Mouse (Mus musculus) spleen, adult 2 months (tissue): ENCODE data around the gene Atxn7l3. TPM values are rescaled to one million over a fixed set of nuclear protein-coding genes. Genes with fewer than 3 reads are reported as not detected.

Source experiments
- DNase-seq, 2 experiments: peaks; one replicate each; pipeline versions ENCODE4 v3.0.0 to v3.0.0-alpha.2; 2012 to 2021; ENCODE audit warnings: low spot score in 2 of 2, low read depth in 1 of 2
- H3K27ac ChIP-seq: fragments of 200-500 bp; 2 replicates; pipeline ENCODE4 v1.5.1; 2012; ENCODE audit warnings: low read length, inconsistent platforms; ENCODE audit not compliant: insufficient read depth
- H3K27me3 ChIP-seq: fragments of 200-500 bp; 2 replicates; pipeline ENCODE4 v1.6.1; 2012; ENCODE audit warnings: mild to moderate bottlenecking, moderate library complexity, low read length, inconsistent platforms; ENCODE audit not compliant: control insufficient read depth, insufficient read depth
- H3K36me3 ChIP-seq: fragments of 200-500 bp; 2 replicates; pipeline ENCODE4 v1.6.1; 2012; ENCODE audit warnings: mild to moderate bottlenecking, low read length, inconsistent platforms; ENCODE audit not compliant: control insufficient read depth, insufficient read depth
- H3K4me1 ChIP-seq: fragments of 200-500 bp; 2 replicates; pipeline ENCODE4 v1.6.1; 2011; ENCODE audit warnings: inconsistent platforms; ENCODE audit not compliant: control insufficient read depth, insufficient read depth, insufficient read length
- H3K4me3 ChIP-seq: fragments of 200-500 bp; 2 replicates; pipeline ENCODE4 v1.5.1; 2011; ENCODE audit warnings: mild to moderate bottlenecking, inconsistent platforms; ENCODE audit not compliant: insufficient read depth, insufficient read length; ENCODE audit errors: extremely low read depth
- CTCF ChIP-seq: fragments of 200-500 bp; IDR thresholded peaks from 2 replicates; pipeline ENCODE4 v1.5.1; 2011; ENCODE audit warnings: mild to moderate bottlenecking, inconsistent platforms; ENCODE audit not compliant: insufficient read depth, insufficient read length, insufficient replicate concordance; ENCODE audit errors: extremely low read depth
- POLR2A ChIP-seq: fragments of 200-500 bp; IDR thresholded peaks from 2 replicates; pipeline ENCODE4 v1.6.1; 2011; ENCODE audit warnings: low read depth, low read length, inconsistent platforms
- WGBS: fragments of 180-500 bp; shearing (Covaris S2); methylation state at CpG from one replicate; pipeline ENCODE4 v1.1.7; 2018; 5-methylcytosine and 5-hydroxymethylcytosine counted together
- polyA plus RNA-seq: library from polyadenylated mRNA; depleted of rRNA; stranded (reverse); fragments of >200 nt; gene quantifications from 2 replicates; pipeline ENCODE4 v1.2.3, GENCODE M21; 2012

Atxn7l3 gene
- polyA plus RNA-seq, 1 experiment = 39.8 TPM

GRCm38 (mm10) chr11:102290141-102290540 lies 6.3 kb downstream of the Atxn7l3 start:
- WGBS = 95% methylated on average over 4 of the region's 4 CpGs
- H3K4me1 ChIP-seq = peaks cover 6% of the 10 kb centered on the region; the same call in 1 of the 2 replicates
- no peak overlapping the region for H3K27ac ChIP-seq
- no peak overlapping the region for H3K4me3 ChIP-seq
- H3K36me3 ChIP-seq = peaks cover 35% of the 10 kb centered on the region
- TF ChIP-seq POLR2A (no peak), CTCF (no peak)
- DNase-seq = no peak
- no peaks in the 10 kb centered on the region for H3K27me3 ChIP-seq

- no peaks in the 10 kb centered on the region for H3K27me3 ChIP-seq
- H3K4me1 ChIP-seq = peaks cover 6% of the 10 kb centered on the region; the same call in 1 of the 2 replicates
- peaks cover 35% of the 10 kb centered on the region for H3K36me3 ChIP-seq
- no peak overlapping the region for H3K27ac ChIP-seq
- H3K4me3 ChIP-seq = no peak overlapping the region
- no peak for DNase-seq
- TF ChIP-seq POLR2A (no peak), CTCF (no peak)
- WGBS = 81% methylated on average over 6 of the region's 6 CpGs
These were observed 6.8 kb downstream of the Atxn7l3 start for GRCm38 (mm10) chr11:102289511-102290100.

- DNase-seq = no peak
- no peak for TF ChIP-seq CTCF
- no peak for TF ChIP-seq POLR2A
- Histone ChIP-seq H3K4me1 (peaks cover 6% of the 10 kb centered on the region; the same call in 1 of the 2 replicates), H3K36me3 (peaks cover 35% of the 10 kb centered on the region), H3K27ac (no peak overlapping the region), H3K27me3 (no peaks in the 10 kb centered on the region), H3K4me3 (no peak overlapping the region)
- 88% methylated on average over 2 of the region's 2 CpGs for WGBS
These were observed 7.5 kb downstream of the Atxn7l3 start for GRCm38 (mm10) chr11:102288913-102289312.

- Histone ChIP-seq H3K36me3 (peaks cover 33% of the 10 kb centered on the region), H3K4me1 (peaks cover 6% of the 10 kb centered on the region; the same call in 1 of the 2 replicates), H3K27ac (no peak overlapping the region), H3K27me3 (no peaks in the 10 kb centered on the region), H3K4me3 (no peak overlapping the region)
- DNase-seq = no peak
- TF ChIP-seq POLR2A (no peak), CTCF (no peak)
- 89% methylated on average over 8 of the region's 8 CpGs for WGBS
These were observed 8.2 kb downstream of the Atxn7l3 start for GRCm38 (mm10) chr11:102288027-102288804.

GRCm38 (mm10) chr11:102287485-102287884 lies 8.9 kb downstream of the Atxn7l3 start:
- WGBS = 92% methylated on average over 8 of the region's 8 CpGs
- DNase-seq = no peak
- no peaks in the 10 kb centered on the region for H3K27me3 ChIP-seq
- H3K4me3 ChIP-seq = no peak overlapping the region
- no peak for TF ChIP-seq CTCF
- no peak for TF ChIP-seq POLR2A
- H3K4me1 ChIP-seq = peaks cover 6% of the 10 kb centered on the region; the same call in 1 of the 2 replicates
- peaks cover 31% of the 10 kb centered on the region for H3K36me3 ChIP-seq
- no peak overlapping the region for H3K27ac ChIP-seq

GRCm38 (mm10) chr11:102285095-102285834 lies 11.2 kb downstream of the Atxn7l3 start:
- no peak for DNase-seq
- no peaks in the 10 kb centered on the region for H3K27me3 ChIP-seq
- 3% methylated on average over 31 of the region's 31 CpGs for WGBS

More at GRCm38 (mm10) chr11:102285095-102285834, 11.2 kb downstream of the Atxn7l3 start:
- H3K27ac ChIP-seq = peak overlapping the region; percentile 79
- peak overlapping the region; percentile 86 for H3K4me3 ChIP-seq
- no peak for TF ChIP-seq CTCF
- TF ChIP-seq POLR2A = no peak
- H3K36me3 ChIP-seq = peaks cover 12% of the 10 kb centered on the region
- peaks cover 6% of the 10 kb centered on the region; the same call in 1 of the 2 replicates for H3K4me1 ChIP-seq
